15 mouse cellular contexts compared by ENCODE assay signal in the genomic region with DNA sequence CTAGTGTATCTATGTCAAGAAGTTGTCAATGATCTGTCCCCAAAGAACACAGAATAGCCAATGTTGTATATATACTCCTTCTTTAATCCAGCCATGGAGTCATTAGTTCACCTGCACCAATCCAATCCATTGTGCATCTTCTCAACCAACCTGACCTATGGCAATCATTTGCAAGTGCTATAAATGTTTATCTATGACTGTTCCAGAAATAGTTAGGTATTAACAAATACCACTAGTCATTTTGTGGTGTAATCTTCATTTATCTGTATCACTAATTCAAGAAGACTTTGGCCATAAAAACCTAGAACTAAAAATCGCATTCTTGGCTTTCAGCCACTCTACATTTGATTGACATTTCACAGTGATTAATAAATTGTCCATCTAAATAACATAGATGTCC.
"Had no signal": no experiment of that assay in that cellular context is flagged by ENCODE, and none has a peak within 500 bp of the region (broad histone marks: within the 10 kb centered on the region; RNA-seq: fewer than 3 reads in every experiment).

No protein-coding gene starts in this region.

- H3K4me3 ChIP-seq: layer of hippocampus, adult 2 months; limb, embryonic 12.5 days; liver, embryonic 13.5 days; lung, embryonic 15.5 days; neural tube, embryonic 13.5 days had no signal

- H3K27me3 ChIP-seq: limb, embryonic 12.5 days; liver, embryonic 13.5 days; lung, embryonic 15.5 days; neural tube, embryonic 13.5 days had no signal

- ATAC-seq: liver, postnatal 0 days had no signal

- DNase-seq: kidney, adult 18-20 months; kidney, postnatal 10 days; kidney, postnatal 4 days; liver; liver, embryonic 13.5 days; liver, postnatal 0 days; retina, postnatal 1 day; right cerebral cortex, postnatal 4 days; spleen, adult 18-20 months; thymus, adult 18-20 months; thymus, postnatal 14 days had no signal

- H3K4me2 ChIP-seq: limb, embryonic 12.5 days; liver, embryonic 13.5 days; lung, embryonic 15.5 days; neural tube, embryonic 13.5 days had no signal

- H3K4me1 ChIP-seq: liver, embryonic 13.5 days had no signal

- H3K9me3 ChIP-seq: limb, embryonic 12.5 days; liver, embryonic 13.5 days; lung, embryonic 15.5 days; neural tube, embryonic 13.5 days had no signal

- H3K36me3 ChIP-seq: liver, embryonic 13.5 days had no signal

- H3K9ac ChIP-seq: limb, embryonic 12.5 days; liver, embryonic 13.5 days; liver, postnatal 0 days; lung, embryonic 15.5 days; neural tube, embryonic 13.5 days had no signal

- H3K27ac ChIP-seq: layer of hippocampus, adult 2 months; liver, embryonic 13.5 days; lung, embryonic 15.5 days had no signal
